Mouse (Mus musculus) embryonic facial prominence, embryonic 13.5 days (tissue): ENCODE measurements around the gene Stt3b. TPM values are rescaled to one million over a fixed set of nuclear protein-coding genes. Genes with fewer than 3 reads are reported as not detected.

Experiments
- ATAC-seq: fragments of 200-750 bp; cut with Nextera tagmentation; 2 replicates; pipeline ENCODE4 v1.8.0; 2017; ENCODE audit warnings: low read depth; ENCODE audit not compliant: insufficient number of reproducible peaks, insufficient read depth, low FRiP score, low TSS enrichment
- H3K27ac ChIP-seq: fragments of 300-500 bp; sonication (generic); 2 replicates; pipeline ENCODE4 v1.5.1; 2015; ENCODE audit warnings: moderate library complexity, mild to moderate bottlenecking, inconsistent platforms
- H3K27me3 ChIP-seq: fragments of 300-500 bp; sonication (generic); 2 replicates; pipeline ENCODE4 v1.6.1; 2015; ENCODE audit warnings: mild to moderate bottlenecking, inconsistent platforms
- H3K36me3 ChIP-seq: fragments of 300-500 bp; sonication (generic); 2 replicates; pipeline ENCODE4 v1.6.1; 2015; ENCODE audit warnings: mild to moderate bottlenecking, inconsistent platforms
- H3K4me1 ChIP-seq: fragments of 300-500 bp; sonication (generic); 2 replicates; pipeline ENCODE4 v1.6.1; 2015; ENCODE audit warnings: inconsistent platforms
- H3K4me2 ChIP-seq: fragments of 300-500 bp; sonication (generic); 2 replicates; pipeline ENCODE4 v1.6.1; 2015; ENCODE audit warnings: moderate library complexity, mild to moderate bottlenecking, inconsistent platforms
- H3K4me3 ChIP-seq: fragments of 300-500 bp; sonication (generic); 2 replicates; pipeline ENCODE4 v1.5.1; 2015; ENCODE audit warnings: mild to moderate bottlenecking, inconsistent platforms
- H3K9ac ChIP-seq: fragments of 300-500 bp; sonication (generic); 2 replicates; pipeline ENCODE4 v1.6.1; 2015; ENCODE audit warnings: mild to moderate bottlenecking, inconsistent platforms
- H3K9me3 ChIP-seq: fragments of 300-500 bp; sonication (generic); 2 replicates; pipeline ENCODE4 v1.6.1; 2016; ENCODE audit warnings: inconsistent platforms
- WGBS: fragments of 180-500 bp; shearing (Covaris S2); methylation state at CpG from one replicate; pipeline ENCODE4 v1.1.7; 2015; ENCODE audit warnings: mixed read lengths; 5-methylcytosine and 5-hydroxymethylcytosine counted together
- polyA plus RNA-seq: library from polyadenylated mRNA; unstranded; fragments of >200 nt; fragmentation: Nextera tagmentation; extraction: Ambion mirVana; gene quantifications from 2 replicates; pipeline ENCODE4 v1.2.1, GENCODE M21; 2015

The Stt3b gene
- polyA plus RNA-seq, 1 experiment from 2014 or later, result 83.2 TPM

- Histone ChIP-seq H3K9ac (no peak overlapping the region), H3K9me3 (no peaks in the 10 kb centered on the region), H3K36me3 (no peaks in the 10 kb centered on the region), H3K4me2 (no peak overlapping the region), H3K27me3 (no peaks in the 10 kb centered on the region), H3K4me1 (peaks cover 13% of the 10 kb centered on the region), H3K27ac (no peak overlapping the region), H3K4me3 (no peak overlapping the region)
- 63% methylated on average over 5 of the region's 5 CpGs for WGBS
- ATAC-seq, result no peak
These were observed 104.0 kb downstream of the Stt3b start for GRCm38 (mm10) chr9:115206219-115206618.

GRCm38 (mm10) chr9:115205491-115205890 lies 104.7 kb downstream of the Stt3b start:
- Histone ChIP-seq H3K4me3 (no peak overlapping the region), H3K27ac (no peak overlapping the region), H3K4me2 (peak overlapping the region; percentile 42), H3K4me1 (peaks cover 13% of the 10 kb centered on the region), H3K27me3 (no peaks in the 10 kb centered on the region), H3K9me3 (no peaks in the 10 kb centered on the region), H3K9ac (no peak overlapping the region), H3K36me3 (no peaks in the 10 kb centered on the region)
- no peak for ATAC-seq
- WGBS, result 2% methylated on average over 6 of the region's 6 CpGs

DNA sequence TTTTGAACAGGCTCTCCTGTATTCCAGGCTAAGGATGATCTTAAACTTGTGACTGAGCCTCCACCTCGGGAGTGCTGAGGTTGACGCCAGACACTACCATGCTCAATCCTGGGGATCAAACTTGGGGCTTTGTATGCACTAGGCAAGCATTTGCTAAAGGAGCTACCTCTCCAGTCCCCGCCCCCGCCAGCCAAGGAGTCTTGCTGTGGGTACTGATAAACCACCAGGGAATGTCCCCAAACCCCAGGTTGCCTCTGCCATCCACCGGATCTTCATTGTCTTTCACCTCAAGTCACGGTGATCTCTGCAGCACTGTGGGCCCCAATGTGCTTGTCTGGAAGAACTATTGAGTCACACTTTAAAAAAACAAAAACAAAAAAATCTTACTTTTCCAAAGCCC lies 107.1 kb downstream of the Stt3b start:
- Histone ChIP-seq H3K27ac (no peak overlapping the region), H3K9me3 (no peaks in the 10 kb centered on the region), H3K4me3 (no peak overlapping the region), H3K27me3 (no peaks in the 10 kb centered on the region), H3K4me2 (no peak overlapping the region), H3K36me3 (no peaks in the 10 kb centered on the region), H3K4me1 (peaks cover 13% of the 10 kb centered on the region), H3K9ac (no peak overlapping the region)
- no peak for ATAC-seq
- WGBS, result 53% methylated on average over 6 of the region's 6 CpGs

DNA sequence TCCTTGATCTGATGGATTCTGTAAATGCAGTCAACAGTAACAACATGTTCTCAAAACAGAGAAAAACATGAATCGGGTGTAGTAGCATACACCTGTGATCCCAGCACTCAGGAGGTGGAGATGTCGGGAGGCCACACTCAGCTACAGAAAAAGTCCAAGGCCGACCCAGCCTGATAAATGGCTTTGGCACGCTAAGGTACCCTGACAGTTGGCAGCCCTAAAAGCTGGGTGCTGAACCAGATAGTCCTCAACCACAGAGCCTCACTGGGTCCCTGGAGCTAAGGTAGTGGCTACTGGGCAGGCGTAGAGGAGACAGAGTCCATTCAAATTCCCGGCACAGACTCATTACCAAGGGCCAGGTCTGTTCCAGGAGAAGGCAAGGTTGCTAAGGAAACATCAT lies 109.0 kb downstream of the Stt3b start:
- ATAC-seq, result no peak
- Histone ChIP-seq H3K36me3 (no peaks in the 10 kb centered on the region), H3K27me3 (no peaks in the 10 kb centered on the region), H3K4me3 (no peak overlapping the region), H3K4me1 (peaks cover 12% of the 10 kb centered on the region), H3K9me3 (no peaks in the 10 kb centered on the region), H3K4me2 (no peak overlapping the region), H3K27ac (no peak overlapping the region), H3K9ac (no peak overlapping the region)
- 91% methylated on average over 6 of the region's 6 CpGs for WGBS

DNA sequence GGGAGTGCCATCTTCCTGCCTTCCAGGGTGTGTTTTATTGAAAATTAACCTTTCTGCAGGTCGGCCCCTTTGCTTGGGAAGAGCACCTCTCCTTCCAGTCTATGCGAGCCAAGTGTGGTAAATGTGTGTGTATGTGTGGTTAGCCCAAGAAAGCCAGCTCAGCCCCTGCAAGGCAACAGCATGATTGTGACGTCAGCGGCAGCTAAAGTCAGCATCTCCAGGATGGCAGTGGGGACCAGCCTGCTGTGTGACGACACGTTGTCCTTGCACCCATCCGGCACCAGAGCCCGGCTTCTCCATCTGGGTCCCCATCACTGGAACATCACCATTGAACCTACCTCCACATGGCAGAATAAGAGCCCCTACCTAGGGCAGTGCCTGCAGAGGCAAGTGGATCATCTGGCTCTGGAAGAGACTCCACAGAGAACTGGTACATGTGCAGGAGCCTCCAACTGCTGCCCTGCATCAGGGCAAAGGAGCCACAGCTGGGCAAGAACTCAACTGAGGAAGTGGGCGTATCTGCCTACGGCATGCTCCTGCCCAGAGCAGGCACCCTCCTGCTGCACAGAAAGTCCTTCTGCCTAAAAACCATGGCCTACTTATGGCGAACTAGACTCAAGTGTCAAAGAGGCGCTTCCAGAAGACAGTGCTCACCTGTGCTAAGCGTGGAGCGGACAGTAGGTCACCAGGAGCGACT lies 109.9 kb downstream of the Stt3b start:
- 86% methylated on average over 15 of the region's 15 CpGs for whole genome bisulfite sequencing
- Histone ChIP-seq H3K4me3 (no peak overlapping the region), H3K36me3 (no peaks in the 10 kb centered on the region), H3K9me3 (no peaks in the 10 kb centered on the region), H3K27me3 (no peaks in the 10 kb centered on the region), H3K9ac (no peak overlapping the region), H3K4me2 (no peak overlapping the region), H3K4me1 (peaks cover 8% of the 10 kb centered on the region; the same call in 1 of the 2 replicates), H3K27ac (no peak overlapping the region)
- no peak for ATAC-seq

DNA sequence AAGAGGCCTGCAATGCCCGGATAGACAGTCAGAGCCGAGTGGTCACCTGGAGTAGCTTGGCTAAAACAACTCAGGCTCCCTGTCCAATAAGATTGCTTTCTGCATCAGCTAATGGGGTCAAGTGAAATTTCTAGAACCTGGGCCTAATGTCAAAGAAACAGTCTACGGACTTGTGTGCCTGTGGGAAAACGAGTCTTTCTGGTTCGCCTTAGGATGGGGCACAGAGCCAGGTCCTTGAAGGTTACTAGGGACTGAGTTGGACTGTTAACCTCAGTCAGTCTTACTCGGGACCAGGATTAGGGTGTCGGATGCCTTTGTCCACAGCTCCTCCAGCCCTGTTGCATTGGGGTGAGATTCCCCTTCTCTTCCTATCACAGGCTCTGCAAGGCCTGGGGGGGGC lies 113.1 kb downstream of the Stt3b start:
- WGBS, result 67% methylated on average over 7 of the region's 7 CpGs
- Histone ChIP-seq H3K9me3 (no peaks in the 10 kb centered on the region), H3K4me2 (no peak overlapping the region), H3K4me3 (no peak overlapping the region), H3K4me1 (peaks cover 8% of the 10 kb centered on the region; the same call in 1 of the 2 replicates), H3K9ac (no peak overlapping the region), H3K36me3 (no peaks in the 10 kb centered on the region), H3K27me3 (no peaks in the 10 kb centered on the region), H3K27ac (no peak overlapping the region)
- no peak for ATAC-seq

DNA sequence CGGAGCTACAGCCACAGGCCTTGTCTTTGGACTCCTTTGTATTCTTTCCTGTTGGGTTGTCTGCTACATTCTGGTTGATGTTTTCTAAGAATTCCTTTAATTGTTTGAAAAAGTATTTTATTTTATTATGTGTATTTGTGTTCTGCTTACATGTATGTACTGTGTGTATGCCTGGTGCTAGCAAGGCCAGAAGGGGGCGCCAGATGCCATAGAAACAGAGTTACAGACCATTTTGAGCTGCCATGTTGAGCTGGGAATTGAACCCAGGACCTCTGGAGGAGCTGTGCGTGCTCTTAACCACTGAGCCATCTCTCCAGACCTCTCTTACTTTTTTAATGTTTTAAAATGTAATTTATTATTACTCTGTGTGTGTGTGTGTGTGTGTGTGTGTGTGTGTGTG lies 117.3 kb downstream of the Stt3b start:
- no peak overlapping the region for H3K9ac ChIP-seq
- no peak overlapping the region for H3K27ac ChIP-seq
- H3K4me1 ChIP-seq, result peaks cover 8% of the 10 kb centered on the region; the same call in 1 of the 2 replicates
- no peak for ATAC-seq
- 76% methylated on average over 3 of the region's 3 CpGs for WGBS
- H3K4me2 ChIP-seq, result no peak overlapping the region
- H3K36me3 ChIP-seq, result no peaks in the 10 kb centered on the region
- H3K4me3 ChIP-seq, result no peak overlapping the region
- H3K27me3 ChIP-seq, result no peaks in the 10 kb centered on the region
- H3K9me3 ChIP-seq, result no peaks in the 10 kb centered on the region
